Mouse (Mus musculus): ENCODE data around the gene Gstp1. TPM values are rescaled to one million over a fixed set of nuclear protein-coding genes. Genes with fewer than 3 reads are reported as not detected.
"Not testable (repeated sequence)": the region's sequence is repeated elsewhere in the genome, so short reads cannot be mapped to it uniquely, and the experiment has no call there.

The Gstp1 gene
- polyA plus RNA-seq, 1 experiment from 2014 or later = 609 TPM

DNA sequence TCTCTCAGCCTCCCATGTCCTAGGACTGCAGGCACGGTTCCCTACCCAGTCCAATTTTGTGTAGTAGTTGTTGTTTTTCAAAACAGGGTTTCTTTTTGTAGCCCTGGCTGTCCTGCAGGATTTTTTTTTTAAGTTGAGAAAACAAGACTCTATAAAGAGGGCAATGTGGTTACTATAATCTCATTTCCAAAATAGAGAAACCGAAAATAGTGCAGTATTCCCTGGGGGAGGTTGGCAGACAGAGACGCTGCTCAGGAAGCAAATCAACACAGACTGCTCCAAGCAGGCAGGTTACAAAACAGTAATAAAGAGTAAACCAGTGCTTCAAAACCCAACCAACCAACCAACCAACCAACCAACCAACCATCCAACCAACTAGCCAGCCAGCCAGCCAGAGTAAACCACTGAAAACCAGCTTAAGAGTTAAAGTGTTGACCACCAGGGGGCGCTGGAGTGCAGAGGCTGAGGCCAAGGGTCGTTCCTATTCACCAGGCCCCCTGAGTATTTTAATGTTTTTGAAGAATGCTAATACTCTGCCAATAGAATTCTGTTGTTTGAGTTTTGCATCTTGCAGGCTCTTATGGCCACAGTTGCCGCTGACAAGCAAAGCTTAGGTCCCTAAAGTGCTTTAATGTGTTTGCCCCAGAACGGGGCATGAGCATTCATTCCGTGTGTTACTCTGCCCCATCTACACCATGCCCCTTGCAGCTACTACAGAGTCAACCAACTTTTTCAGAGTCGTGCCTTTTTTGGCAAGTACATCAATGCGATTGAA lies 14.1 kb upstream of the Gstp1 start:
- no peaks in the 10 kb centered on the region for H3K27me3 ChIP-seq
- no peak overlapping the region for H3K9ac ChIP-seq
- no peaks in the 10 kb centered on the region; the same call in 1 of the 2 replicates for H3K9me3 ChIP-seq
- H3K4me3 ChIP-seq = no peak overlapping the region
- H3K36me3 ChIP-seq = no peaks in the 10 kb centered on the region
- WGBS = 47% methylated on average over 10 of the region's 10 CpGs
- H3K4me2 ChIP-seq = no peak overlapping the region
- H3K4me1 ChIP-seq = no peaks in the 10 kb centered on the region
- H3K27ac ChIP-seq = no peak overlapping the region
- no peak for ATAC-seq (ENCODE audit: insufficient number of reproducible peaks, insufficient read depth, low FRiP score, low TSS enrichment, low read depth)

DNA sequence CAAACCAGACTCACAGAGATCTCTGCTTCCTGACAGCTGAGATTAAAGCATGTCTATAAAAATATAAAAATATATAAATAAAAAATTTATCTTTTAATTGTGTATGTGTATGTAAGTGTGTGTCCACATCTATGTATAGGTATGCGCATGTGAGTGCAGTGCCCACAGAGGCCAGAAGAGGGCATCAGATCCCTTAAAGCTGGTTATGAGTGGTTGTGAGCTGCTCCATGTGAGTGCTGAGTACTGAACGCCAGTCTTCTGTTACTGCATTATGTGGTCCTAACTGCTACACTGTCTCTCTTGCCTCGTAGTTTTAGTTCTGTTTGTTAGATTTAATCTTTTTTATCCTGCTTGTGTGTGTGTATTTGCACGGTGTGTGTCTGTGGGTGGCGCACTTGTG lies 13.2 kb upstream of the Gstp1 start:
- Histone ChIP-seq H3K4me2 (no peak overlapping the region), H3K4me3 (no peak overlapping the region), H3K4me1 (peaks cover 5% of the 10 kb centered on the region; the same call in 1 of the 2 replicates), H3K36me3 (no peaks in the 10 kb centered on the region), H3K27me3 (no peaks in the 10 kb centered on the region), H3K9ac (no peak overlapping the region), H3K27ac (no peak overlapping the region), H3K9me3 (no peaks in the 10 kb centered on the region; the same call in 1 of the 2 replicates)
- 92% methylated on average over 5 of the region's 5 CpGs for WGBS
- ATAC-seq (ENCODE audit: insufficient number of reproducible peaks, insufficient read depth, low FRiP score, low TSS enrichment, low read depth) = no peak

DNA sequence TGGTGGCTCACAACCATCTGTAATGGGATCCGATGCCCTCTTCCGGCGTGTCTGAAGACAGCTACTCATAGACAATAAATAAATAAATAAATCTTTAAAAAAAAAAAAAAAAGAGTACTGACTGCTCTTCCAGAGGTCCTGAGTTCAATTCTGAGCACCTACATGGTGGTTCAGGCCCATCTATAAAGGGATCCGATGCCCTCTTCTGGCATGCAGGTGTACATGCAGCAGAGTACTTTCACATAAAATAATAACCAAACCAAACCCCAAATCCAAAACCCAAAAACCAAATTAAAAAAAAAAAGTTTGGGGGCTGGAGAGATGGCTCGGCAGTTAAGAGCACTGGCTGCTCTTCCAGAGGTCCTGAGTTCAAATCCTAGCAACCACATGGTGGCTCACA lies 11.3 kb upstream of the Gstp1 start:
- H3K9ac ChIP-seq; H3K4me1 ChIP-seq; H3K9me3 ChIP-seq; H3K4me3 ChIP-seq; H3K4me2 ChIP-seq; H3K27me3 ChIP-seq; H3K27ac ChIP-seq; H3K36me3 ChIP-seq; ATAC-seq (ENCODE audit: insufficient number of reproducible peaks, insufficient read depth, low FRiP score, low TSS enrichment, low read depth): not testable (repeated sequence)
- WGBS = 88% methylated on average over 5 of the region's 5 CpGs

DNA sequence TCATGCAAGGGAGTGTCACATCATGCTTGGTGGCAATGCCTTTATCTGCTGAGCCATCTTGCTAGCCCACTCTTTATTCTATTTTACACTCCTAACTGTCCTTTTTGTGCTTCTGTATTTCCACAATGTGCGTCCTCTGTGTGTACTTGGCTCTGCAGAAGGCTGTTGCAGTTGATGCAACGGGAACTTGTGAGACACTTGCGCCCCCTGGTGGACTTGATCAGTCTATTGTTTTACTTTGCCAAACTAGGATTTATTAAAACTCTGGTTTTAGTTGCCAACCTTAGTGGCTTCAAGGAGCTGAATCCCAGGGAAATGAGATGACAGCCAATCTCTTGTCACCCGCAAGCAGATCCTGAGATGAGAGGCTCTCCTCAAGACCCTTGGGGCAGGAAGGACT lies 10.1 kb upstream of the Gstp1 start:
- H3K9ac ChIP-seq = no peak overlapping the region
- peaks cover 8% of the 10 kb centered on the region; the same call in 1 of the 2 replicates for H3K4me1 ChIP-seq
- no peak overlapping the region for H3K4me2 ChIP-seq
- no peaks in the 10 kb centered on the region for H3K27me3 ChIP-seq
- H3K27ac ChIP-seq = no peak overlapping the region
- no peak for ATAC-seq (ENCODE audit: insufficient number of reproducible peaks, insufficient read depth, low FRiP score, low TSS enrichment, low read depth)
- H3K9me3 ChIP-seq = no peaks in the 10 kb centered on the region; the same call in 1 of the 2 replicates
- 15% methylated on average over 4 of the region's 4 CpGs for WGBS
- no peaks in the 10 kb centered on the region for H3K36me3 ChIP-seq
- H3K4me3 ChIP-seq = no peak overlapping the region

GRCm38 (mm10) chr19:4046866-4047254 lies 9.1 kb upstream of the Gstp1 start:
- WGBS = 68% methylated on average over 8 of the region's 8 CpGs
- H3K9ac ChIP-seq = no peak overlapping the region
- no peak overlapping the region for H3K4me3 ChIP-seq
- no peaks in the 10 kb centered on the region; the same call in 1 of the 2 replicates for H3K9me3 ChIP-seq
- no peaks in the 10 kb centered on the region for H3K27me3 ChIP-seq
- H3K36me3 ChIP-seq = no peaks in the 10 kb centered on the region
- H3K27ac ChIP-seq = no peak overlapping the region
- H3K4me2 ChIP-seq = no peak overlapping the region
- H3K4me1 ChIP-seq = peaks cover 8% of the 10 kb centered on the region; the same call in 1 of the 2 replicates
- ATAC-seq (ENCODE audit: insufficient number of reproducible peaks, insufficient read depth, low FRiP score, low TSS enrichment, low read depth) = no peak

DNA sequence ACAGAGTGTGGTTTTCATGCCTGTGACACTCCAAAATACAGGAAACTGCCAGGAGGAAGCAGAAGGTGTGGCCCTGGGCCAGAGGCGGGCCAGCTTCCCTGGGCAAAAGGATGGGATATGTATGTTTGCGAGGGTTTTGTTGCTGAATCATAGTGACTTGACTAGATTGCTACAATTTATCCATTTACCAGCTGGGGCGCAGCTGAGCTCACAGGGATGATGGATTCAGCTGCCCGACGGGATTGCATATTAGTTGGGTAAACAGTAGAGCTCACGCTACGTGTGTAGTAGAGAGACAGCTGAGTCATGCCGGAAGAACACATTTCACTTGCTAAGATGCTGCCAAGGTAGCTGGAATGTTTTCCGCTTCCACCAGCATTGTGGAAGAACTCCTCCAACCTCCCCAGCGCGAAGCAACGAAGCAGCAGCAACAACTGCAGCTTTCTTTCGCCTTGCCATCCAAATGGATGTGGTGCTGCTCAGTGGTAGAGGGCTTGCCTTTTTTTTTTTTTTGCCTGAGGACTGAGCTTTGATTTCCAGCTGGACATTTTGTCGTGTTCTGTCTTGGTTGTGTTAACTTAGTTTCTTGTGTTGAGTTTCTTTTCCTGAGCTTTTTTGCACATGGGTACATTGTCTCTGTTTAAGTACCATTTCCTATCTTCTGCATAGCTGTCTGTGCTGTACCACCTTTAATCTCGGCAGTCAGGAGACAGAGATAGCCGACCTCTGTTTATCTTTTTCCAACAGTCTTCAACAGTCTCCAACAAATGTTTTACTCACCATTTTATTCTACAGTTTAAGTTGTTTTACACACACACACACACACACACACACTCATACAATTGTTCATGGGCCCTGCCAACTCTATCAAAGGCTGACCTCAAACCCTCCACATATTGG lies 8.4 kb upstream of the Gstp1 start, which contains the start of gene Gstp2:
Gene Gstp2, minus strand, starts transcription at position 58 of the 900 bp plus-strand sequence.
- H3K36me3 ChIP-seq = no peaks in the 10 kb centered on the region
- H3K4me1 ChIP-seq = peaks cover 8% of the 10 kb centered on the region; the same call in 1 of the 2 replicates
- no peak within 1 kb of the TSS for H3K27ac ChIP-seq
- H3K9ac ChIP-seq = no peak within 1 kb of the TSS
- H3K4me2 ChIP-seq = peak within 1 kb of the TSS; percentile 35
- no peaks in the 10 kb centered on the region for H3K27me3 ChIP-seq
- no peak within 1 kb of the TSS for H3K4me3 ChIP-seq
- no peaks in the 10 kb centered on the region; the same call in 1 of the 2 replicates for H3K9me3 ChIP-seq
- 53% methylated on average over 16 of the region's 16 CpGs for WGBS
- no peak for ATAC-seq (ENCODE audit: insufficient number of reproducible peaks, insufficient read depth, low FRiP score, low TSS enrichment, low read depth)

- not testable (repeated sequence) for H3K4me2 ChIP-seq; H3K36me3 ChIP-seq; H3K27ac ChIP-seq; H3K9me3 ChIP-seq; H3K4me1 ChIP-seq; H3K9ac ChIP-seq; ATAC-seq (ENCODE audit: insufficient number of reproducible peaks, insufficient read depth, low FRiP score, low TSS enrichment, low read depth); H3K4me3 ChIP-seq; H3K27me3 ChIP-seq
- 77% methylated on average over 5 of the region's 5 CpGs for WGBS
Measured at GRCm38 (mm10) chr19:4044109-4044508, 6.3 kb upstream of the Gstp1 start.

GRCm38 (mm10) chr19:4042124-4042523 lies 4.3 kb upstream of the Gstp1 start:
- 75% methylated on average over 14 of the region's 14 CpGs for WGBS
- no peak overlapping the region for H3K4me3 ChIP-seq
- peaks cover 18% of the 10 kb centered on the region for H3K4me1 ChIP-seq
- no peaks in the 10 kb centered on the region for H3K27me3 ChIP-seq
- no peaks in the 10 kb centered on the region for H3K9me3 ChIP-seq
- no peak overlapping the region for H3K9ac ChIP-seq
- no peak overlapping the region for H3K4me2 ChIP-seq
- H3K27ac ChIP-seq = no peak overlapping the region
- no peaks in the 10 kb centered on the region for H3K36me3 ChIP-seq
- ATAC-seq (ENCODE audit: insufficient number of reproducible peaks, insufficient read depth, low FRiP score, low TSS enrichment, low read depth) = no peak

DNA sequence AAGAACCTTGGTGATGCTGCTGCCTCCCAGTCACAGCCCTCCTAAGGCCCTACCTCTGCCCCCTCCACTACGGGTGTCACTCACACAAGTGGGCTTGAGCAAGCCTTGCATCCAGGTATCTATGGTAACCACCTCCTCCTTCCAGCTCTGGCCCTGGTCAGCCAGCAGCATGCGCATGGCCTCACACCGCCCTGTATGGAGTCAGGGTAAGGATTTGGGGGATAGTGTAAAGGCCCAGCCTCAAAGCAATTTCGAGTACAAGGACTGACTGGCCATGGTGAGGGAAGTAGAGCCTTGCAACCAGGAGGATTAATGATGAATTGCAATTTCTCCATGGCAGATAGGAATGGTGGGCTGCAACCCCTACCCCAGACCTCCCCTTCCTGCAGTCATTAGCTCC lies 3.7 kb upstream of the Gstp1 start:
- not testable (repeated sequence) for H3K9ac ChIP-seq; ATAC-seq (ENCODE audit: insufficient number of reproducible peaks, insufficient read depth, low FRiP score, low TSS enrichment, low read depth); H3K27me3 ChIP-seq; H3K4me3 ChIP-seq; H3K4me2 ChIP-seq; H3K27ac ChIP-seq; H3K36me3 ChIP-seq; H3K9me3 ChIP-seq
- peaks cover 21% of the 10 kb centered on the region for H3K4me1 ChIP-seq
- WGBS = 86% methylated on average over 3 of the region's 4 CpGs

DNA sequence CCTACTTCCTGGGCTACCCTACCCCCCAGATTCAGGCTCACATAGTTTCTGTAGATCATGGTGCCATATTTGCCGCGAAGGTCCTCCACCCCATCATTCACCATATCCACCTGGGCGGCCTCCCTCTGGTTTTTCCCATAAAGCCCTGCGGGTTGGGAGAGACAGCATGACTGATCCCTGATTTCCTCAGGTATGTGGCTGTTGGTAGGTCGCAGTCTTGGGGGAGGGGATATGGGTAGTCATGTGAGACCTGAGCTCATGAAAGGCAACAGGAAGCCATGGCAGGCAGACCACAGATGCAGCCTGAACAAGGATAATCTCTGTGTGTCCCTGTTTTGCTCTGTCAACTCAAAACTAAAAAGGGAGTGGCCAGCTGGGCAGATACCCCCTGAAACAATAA lies 3.2 kb upstream of the Gstp1 start:
- 80% methylated on average over 5 of the region's 5 CpGs for WGBS
- not testable (repeated sequence) for H3K4me3 ChIP-seq

DNA sequence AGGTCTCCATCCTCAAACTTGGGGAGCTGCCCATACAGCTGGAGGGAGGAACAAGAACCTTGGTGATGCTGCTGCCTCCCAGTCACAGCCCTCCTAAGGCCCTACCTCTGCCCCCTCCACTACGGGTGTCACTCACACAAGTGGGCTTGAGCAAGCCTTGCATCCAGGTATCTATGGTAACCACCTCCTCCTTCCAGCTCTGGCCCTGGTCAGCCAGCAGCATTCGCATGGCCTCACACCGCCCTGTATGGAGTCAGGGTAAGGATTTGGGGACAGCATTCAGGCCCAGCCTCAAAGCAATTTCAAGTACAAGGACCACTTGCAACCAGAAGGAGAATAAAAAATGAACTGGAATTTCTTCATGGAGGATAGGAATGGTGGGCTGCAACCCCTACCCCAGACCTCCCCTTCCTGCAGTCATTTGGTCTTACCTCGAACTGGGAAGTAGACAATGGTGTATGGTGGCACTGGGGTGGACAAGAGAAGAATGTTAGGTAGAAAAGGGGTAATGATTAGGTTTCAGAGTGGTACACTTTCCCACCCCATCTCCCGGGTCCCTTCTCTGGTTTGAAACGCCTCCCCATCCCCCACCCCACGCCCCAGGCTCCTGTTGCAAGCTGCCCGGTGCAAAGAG lies 514 bp downstream of the Gstp1 start:
- H3K4me3 ChIP-seq = peak overlapping the region; percentile 54
- H3K4me1 ChIP-seq = peaks cover 19% of the 10 kb centered on the region
- H3K9me3 ChIP-seq; H3K27me3 ChIP-seq; ATAC-seq (ENCODE audit: insufficient number of reproducible peaks, insufficient read depth, low FRiP score, low TSS enrichment, low read depth): not testable (repeated sequence)
- peak overlapping the region; percentile 75 for H3K4me2 ChIP-seq
- H3K9ac ChIP-seq = peak overlapping the region; percentile 80
- peak overlapping the region; percentile 60 for H3K27ac ChIP-seq
- 24% methylated on average over 7 of the region's 8 CpGs for WGBS
- peaks cover 12% of the 10 kb centered on the region for H3K36me3 ChIP-seq

More for the DNA sequence above, 3.2 kb upstream of the Gstp1 start:
- not testable (repeated sequence) for H3K36me3 ChIP-seq; H3K27me3 ChIP-seq; H3K9me3 ChIP-seq; ATAC-seq (ENCODE audit: insufficient number of reproducible peaks, insufficient read depth, low FRiP score, low TSS enrichment, low read depth); H3K27ac ChIP-seq; H3K4me2 ChIP-seq; H3K9ac ChIP-seq
- peaks cover 21% of the 10 kb centered on the region for H3K4me1 ChIP-seq
